Mouse (Mus musculus): ENCODE measurements around the gene Myo1b.

- no peak for TF ChIP-seq POLR2A (IDR thresholded peaks at IDR 0.05; ENCODE audit: insufficient read length, low read depth)
- no peak for TF ChIP-seq SRF (IDR thresholded peaks at IDR 0.05; ENCODE audit: control insufficient read depth, insufficient read length, low read depth)
- TF ChIP-seq E2F4 (IDR thresholded peaks at IDR 0.05; ENCODE audit: insufficient read depth): no peak
- TF ChIP-seq REST (IDR thresholded peaks at IDR 0.05; ENCODE audit: insufficient read depth, insufficient read length): no peak
- no peak for TF ChIP-seq MYOG (IDR thresholded peaks at IDR 0.05; ENCODE audit: control insufficient read depth in 1 of 3, insufficient read depth in 1 of 3, insufficient read length in 2 of 3, low read depth in 2 of 3)
- no peak for TF ChIP-seq POLR2AphosphoS2 (IDR thresholded peaks at IDR 0.05; ENCODE audit: insufficient read length, low read depth)
- TF ChIP-seq MAX (IDR thresholded peaks at IDR 0.05; ENCODE audit: low read depth): no peak
- TF ChIP-seq USF1 (IDR thresholded peaks at IDR 0.05; ENCODE audit: low read depth): no peak
- TF ChIP-seq TCF12 (IDR thresholded peaks at IDR 0.05; ENCODE audit: insufficient read depth, poor library complexity, severe bottlenecking): no peak
These were observed 66.2 kb downstream of the Myo1b start for GRCm38 (mm10) chr1:51849570-51850211.

Data from myocyte (in vitro differentiated cells).